Mouse (Mus musculus): ENCODE results near the gene Dusp13.

The Dusp13 gene

DNA sequence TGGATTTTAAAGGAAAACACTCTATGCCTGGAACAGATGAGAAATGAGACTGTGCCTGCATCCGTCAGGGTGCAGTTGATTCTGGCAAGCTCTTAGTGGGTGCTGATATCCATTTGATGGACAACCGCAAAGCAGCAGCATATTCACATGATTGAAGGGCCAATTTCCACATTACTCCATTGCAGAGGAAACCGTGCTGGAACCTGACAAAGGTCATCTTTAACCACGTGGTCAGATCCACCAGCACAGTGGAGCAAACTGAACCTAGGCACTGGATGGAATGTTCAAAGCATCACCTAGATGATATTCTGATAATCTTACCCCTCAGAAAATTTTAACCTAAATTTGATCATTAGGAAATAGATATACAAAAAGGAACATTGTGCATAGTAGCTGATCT lies 25.2 kb upstream of the Dusp13 start:
- peaks cover 9% of the 10 kb centered on the region for H3K9me3 ChIP-seq (ENCODE audit: low read length)
- H3K27me3 ChIP-seq (ENCODE audit: insufficient read depth, low read length), result no peaks in the 10 kb centered on the region
- TF ChIP-seq POU5F1 (IDR thresholded peaks at IDR 0.05; ENCODE audit: borderline replicate concordance, low read length), result no peak
- TF ChIP-seq NANOG (IDR thresholded peaks at IDR 0.05; ENCODE audit: borderline replicate concordance, low read length), result no peak
- no peak for TF ChIP-seq CTCF (conservative IDR thresholded peaks at IDR 0.05; ENCODE audit: low read length)

DNA sequence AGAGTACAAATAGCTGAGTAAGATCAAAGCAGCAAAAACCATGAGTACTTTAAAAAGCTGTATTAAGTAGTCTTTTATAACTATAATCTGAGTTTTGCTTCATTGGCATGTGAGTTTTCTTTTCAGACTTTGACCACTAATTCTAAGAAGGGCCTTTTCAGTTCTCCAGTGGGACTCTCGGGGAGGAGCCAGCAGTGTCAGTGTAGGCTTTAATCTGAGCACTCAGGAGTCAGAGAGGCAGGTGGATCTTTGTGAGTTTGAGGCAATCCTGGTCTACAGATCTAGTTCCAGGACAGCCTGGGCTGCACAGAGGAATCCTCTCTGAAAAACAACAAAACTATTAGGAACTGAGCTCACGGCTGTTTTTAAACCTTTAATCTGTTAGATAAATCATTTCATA lies 23.0 kb upstream of the Dusp13 start:
- no peak for TF ChIP-seq POU5F1 (IDR thresholded peaks at IDR 0.05; ENCODE audit: borderline replicate concordance, low read length)
- no peak for TF ChIP-seq NANOG (IDR thresholded peaks at IDR 0.05; ENCODE audit: borderline replicate concordance, low read length)
- TF ChIP-seq CTCF (conservative IDR thresholded peaks at IDR 0.05; ENCODE audit: low read length), result no peak
- Histone ChIP-seq H3K4me3 (replicated peaks; ENCODE audit: low read length) (no peak overlapping the region), H3K9me3 (ENCODE audit: low read length) (peaks cover 4% of the 10 kb centered on the region), H3K36me3 (ENCODE audit: insufficient read depth, low read length) (peaks cover 24% of the 10 kb centered on the region), H3K27me3 (ENCODE audit: insufficient read depth, low read length) (no peaks in the 10 kb centered on the region), H3K4me1 (replicated peaks; ENCODE audit: low read depth, low read length) (peaks cover 10% of the 10 kb centered on the region; the same call in 1 of the 2 replicates)

More for the DNA sequence above, 25.2 kb upstream of the Dusp13 start:
- Histone ChIP-seq H3K4me3 (replicated peaks; ENCODE audit: low read length) (no peak overlapping the region), H3K36me3 (ENCODE audit: insufficient read depth, low read length) (peaks cover 38% of the 10 kb centered on the region), H3K4me1 (replicated peaks; ENCODE audit: low read depth, low read length) (peaks cover 5% of the 10 kb centered on the region; the same call in 1 of the 2 replicates)

DNA sequence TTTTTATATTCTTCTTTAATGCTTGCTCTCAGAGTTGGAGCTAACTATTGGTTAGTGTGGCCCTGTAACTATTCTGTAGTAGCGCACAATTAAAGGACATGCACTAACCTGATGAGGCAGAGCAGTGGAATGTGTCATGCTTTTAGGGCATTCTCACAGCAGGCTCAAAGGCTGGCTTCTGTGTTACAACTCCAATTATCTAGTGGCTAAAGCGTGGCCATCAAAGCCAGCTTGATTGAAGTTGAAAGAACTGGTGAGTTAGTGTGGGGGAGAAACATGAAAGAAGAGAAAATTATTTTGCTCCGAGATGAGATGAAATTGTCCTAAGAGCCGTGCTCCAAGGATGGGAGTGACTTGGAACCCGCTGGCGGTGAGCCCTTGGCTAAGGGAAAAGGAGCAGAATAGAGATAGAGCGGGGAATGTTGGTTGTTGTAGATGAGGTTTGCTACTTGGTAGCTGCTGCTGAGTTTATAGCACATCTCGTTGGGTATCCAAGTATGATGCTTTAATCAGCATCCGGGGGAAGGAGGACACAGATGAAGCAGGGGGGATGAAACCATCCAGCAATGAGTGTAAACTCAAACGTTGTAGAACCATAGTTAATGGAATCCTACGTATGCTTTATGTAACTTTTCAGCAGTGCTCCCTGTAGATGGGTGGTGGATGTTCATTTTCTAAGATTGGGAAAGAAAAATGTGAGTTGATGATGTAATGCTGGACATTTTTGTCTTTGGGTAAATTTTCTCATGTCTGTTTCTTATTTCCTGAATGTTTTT lies 21.7 kb upstream of the Dusp13 start:
- no peaks in the 10 kb centered on the region for H3K9me3 ChIP-seq (ENCODE audit: low read length)
- no peak overlapping the region for H3K4me3 ChIP-seq (replicated peaks; ENCODE audit: low read length)
- H3K36me3 ChIP-seq (ENCODE audit: insufficient read depth, low read length), result peaks cover 20% of the 10 kb centered on the region
- H3K27me3 ChIP-seq (ENCODE audit: insufficient read depth, low read length), result no peaks in the 10 kb centered on the region
- TF ChIP-seq CTCF (conservative IDR thresholded peaks at IDR 0.05; ENCODE audit: low read length), result no peak
- TF ChIP-seq POU5F1 (IDR thresholded peaks at IDR 0.05; ENCODE audit: borderline replicate concordance, low read length), result no peak
- TF ChIP-seq NANOG (IDR thresholded peaks at IDR 0.05; ENCODE audit: borderline replicate concordance, low read length), result no peak
- peaks cover 14% of the 10 kb centered on the region; the same call in 1 of the 2 replicates for H3K4me1 ChIP-seq (replicated peaks; ENCODE audit: low read depth, low read length)

DNA sequence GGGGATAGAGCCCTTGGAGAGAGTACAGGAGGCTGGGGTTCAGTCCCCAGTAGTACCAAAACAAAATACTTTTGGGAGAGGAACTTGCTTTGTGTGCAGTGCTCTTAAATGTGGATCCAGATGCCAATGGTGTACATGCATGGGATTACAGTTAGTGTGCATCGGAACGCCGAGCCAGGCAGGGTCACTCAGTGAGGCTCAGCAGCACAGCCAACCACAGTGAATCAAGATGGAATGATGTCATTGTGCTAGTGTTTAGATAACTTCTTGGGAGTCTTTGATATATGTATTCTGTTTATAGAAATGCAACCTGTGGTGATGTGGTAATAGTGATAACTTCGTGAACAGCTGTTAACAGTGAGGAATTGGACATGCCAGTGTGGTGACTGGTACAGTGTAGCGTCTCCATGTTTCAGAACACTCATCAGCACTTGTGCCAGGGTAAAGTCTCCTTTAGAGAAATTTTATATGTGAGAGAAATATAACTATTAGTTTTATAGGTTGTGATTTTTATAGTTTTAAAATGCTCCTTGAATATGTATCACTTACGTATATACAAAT lies 15.5 kb upstream of the Dusp13 start:
- Histone ChIP-seq H3K27me3 (ENCODE audit: insufficient read depth, low read length) (no peaks in the 10 kb centered on the region), H3K9me3 (ENCODE audit: low read length) (no peaks in the 10 kb centered on the region), H3K4me3 (replicated peaks; ENCODE audit: low read length) (no peak overlapping the region), H3K4me1 (replicated peaks; ENCODE audit: low read depth, low read length) (peaks cover 12% of the 10 kb centered on the region; the same call in 1 of the 2 replicates), H3K36me3 (ENCODE audit: insufficient read depth, low read length) (no peaks in the 10 kb centered on the region)
- TF ChIP-seq POU5F1 (IDR thresholded peaks at IDR 0.05; ENCODE audit: borderline replicate concordance, low read length) (no peak), NANOG (IDR thresholded peaks at IDR 0.05; ENCODE audit: borderline replicate concordance, low read length) (no peak), CTCF (conservative IDR thresholded peaks at IDR 0.05; ENCODE audit: low read length) (no peak)

DNA sequence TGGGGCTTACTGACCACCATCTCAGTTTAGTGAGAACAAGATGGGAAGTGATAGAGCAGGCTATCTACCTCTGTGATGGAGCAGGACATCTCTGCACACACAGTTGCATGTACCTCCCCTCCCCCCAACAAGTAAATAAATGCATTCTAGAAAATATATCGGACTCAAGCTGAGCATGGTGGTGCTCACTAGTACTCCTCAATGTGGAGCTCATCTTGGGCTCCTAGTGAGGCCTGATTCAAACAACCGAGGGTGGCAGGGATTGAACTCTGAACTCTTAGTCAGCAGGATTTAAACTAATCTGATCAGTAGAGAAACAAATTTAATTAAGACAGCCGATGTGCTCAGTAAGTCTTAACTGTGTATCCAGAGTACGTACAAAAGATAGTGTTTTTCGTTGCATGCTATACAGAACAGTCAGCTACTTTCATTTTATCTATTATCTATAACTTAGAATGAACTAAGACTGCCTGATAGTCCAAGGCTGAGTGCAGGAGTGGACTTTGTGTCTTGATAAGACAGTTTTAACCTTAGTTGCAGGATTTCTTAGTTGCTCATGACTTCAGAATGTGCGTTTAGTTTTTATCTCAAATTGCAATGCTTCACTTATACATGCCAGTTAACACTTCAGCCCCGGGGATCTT lies 14.9 kb upstream of the Dusp13 start:
- H3K27me3 ChIP-seq (ENCODE audit: insufficient read depth, low read length), result no peaks in the 10 kb centered on the region
- no peak overlapping the region for H3K4me3 ChIP-seq (replicated peaks; ENCODE audit: low read length)
- H3K36me3 ChIP-seq (ENCODE audit: insufficient read depth, low read length), result no peaks in the 10 kb centered on the region
- TF ChIP-seq CTCF (conservative IDR thresholded peaks at IDR 0.05; ENCODE audit: low read length) (no peak), NANOG (IDR thresholded peaks at IDR 0.05; ENCODE audit: borderline replicate concordance, low read length) (no peak), POU5F1 (IDR thresholded peaks at IDR 0.05; ENCODE audit: borderline replicate concordance, low read length) (no peak)
- no peaks in the 10 kb centered on the region for H3K9me3 ChIP-seq (ENCODE audit: low read length)
- peaks cover 6% of the 10 kb centered on the region; the same call in 1 of the 2 replicates for H3K4me1 ChIP-seq (replicated peaks; ENCODE audit: low read depth, low read length)

DNA sequence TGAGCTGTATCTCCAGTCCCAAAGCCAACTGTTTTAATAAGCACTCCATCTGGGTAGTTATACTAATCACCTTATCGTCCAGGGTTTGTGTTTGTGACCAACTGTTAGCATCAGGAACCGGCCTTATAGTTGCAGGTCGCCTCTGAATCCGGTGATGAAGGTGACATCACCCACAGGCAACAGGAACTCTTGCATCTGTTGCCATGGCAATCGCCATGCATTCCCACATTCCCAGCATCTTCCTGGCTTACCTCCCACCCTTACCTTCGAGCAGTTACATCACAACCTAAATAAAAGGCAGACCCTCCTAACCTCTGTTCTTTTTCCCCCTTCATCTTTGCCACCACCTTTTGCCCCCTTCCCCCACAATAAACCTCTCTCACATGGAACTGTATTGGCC lies 13.7 kb upstream of the Dusp13 start:
- peaks cover 3% of the 10 kb centered on the region; the same call in 1 of the 2 replicates for H3K4me1 ChIP-seq (replicated peaks; ENCODE audit: low read depth, low read length)
- no peaks in the 10 kb centered on the region for H3K27me3 ChIP-seq (ENCODE audit: insufficient read depth, low read length)
- no peak for TF ChIP-seq NANOG (IDR thresholded peaks at IDR 0.05; ENCODE audit: borderline replicate concordance, low read length)
- TF ChIP-seq CTCF (conservative IDR thresholded peaks at IDR 0.05; ENCODE audit: low read length), result no peak
- TF ChIP-seq POU5F1 (IDR thresholded peaks at IDR 0.05; ENCODE audit: borderline replicate concordance, low read length), result no peak
- H3K4me3 ChIP-seq (replicated peaks; ENCODE audit: low read length), result no peak overlapping the region
- H3K9me3 ChIP-seq (ENCODE audit: low read length), result no peaks in the 10 kb centered on the region
- no peaks in the 10 kb centered on the region for H3K36me3 ChIP-seq (ENCODE audit: insufficient read depth, low read length)

DNA sequence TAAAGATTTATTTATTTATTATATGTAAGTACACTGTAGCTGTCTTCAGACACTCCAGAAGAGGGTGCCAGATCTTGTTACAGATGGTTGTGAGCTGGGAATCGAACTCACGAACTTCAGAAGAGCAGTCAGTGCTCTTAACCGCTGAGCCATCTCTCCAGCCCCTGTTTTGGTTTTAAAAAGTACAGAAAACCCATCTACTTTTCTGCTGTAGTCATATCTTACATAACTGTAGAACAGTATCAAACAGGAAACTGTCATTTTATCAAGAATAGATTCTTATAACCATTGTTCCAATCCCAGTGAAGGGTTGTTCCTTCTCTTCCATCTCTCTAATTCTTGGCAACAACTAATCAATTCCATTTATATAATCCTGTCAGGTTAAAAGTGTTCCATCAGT lies 12.8 kb upstream of the Dusp13 start:
- no peaks in the 10 kb centered on the region for H3K27me3 ChIP-seq (ENCODE audit: insufficient read depth, low read length)
- TF ChIP-seq NANOG (IDR thresholded peaks at IDR 0.05; ENCODE audit: borderline replicate concordance, low read length), result no peak
- TF ChIP-seq POU5F1 (IDR thresholded peaks at IDR 0.05; ENCODE audit: borderline replicate concordance, low read length), result no peak
- no peak for TF ChIP-seq CTCF (conservative IDR thresholded peaks at IDR 0.05; ENCODE audit: low read length)
- no peaks in the 10 kb centered on the region for H3K36me3 ChIP-seq (ENCODE audit: insufficient read depth, low read length)

DNA sequence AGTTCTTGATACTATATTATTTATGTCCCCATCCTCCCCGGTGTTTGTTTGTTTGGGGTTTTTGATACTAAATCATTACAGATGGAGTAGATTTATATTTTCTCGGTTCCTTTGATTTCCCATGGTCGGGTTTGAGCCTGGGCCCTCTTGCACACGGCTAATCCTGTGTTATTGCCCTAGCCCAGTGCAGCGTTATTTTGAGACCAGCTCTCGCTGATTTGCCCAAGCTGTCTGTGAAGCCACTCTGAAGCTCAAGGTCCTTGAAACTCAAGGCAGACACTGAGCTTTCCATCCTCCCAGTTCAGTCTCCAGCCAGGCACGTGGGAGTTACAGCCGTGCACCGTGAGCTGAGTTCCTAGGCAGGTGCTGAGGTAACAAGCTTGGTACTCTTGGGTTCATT lies 10.6 kb upstream of the Dusp13 start:
- Histone ChIP-seq H3K4me3 (replicated peaks; ENCODE audit: low read length) (no peak overlapping the region), H3K27me3 (ENCODE audit: insufficient read depth, low read length) (no peaks in the 10 kb centered on the region), H3K4me1 (replicated peaks; ENCODE audit: low read depth, low read length) (no peaks in the 10 kb centered on the region), H3K9me3 (ENCODE audit: low read length) (no peaks in the 10 kb centered on the region), H3K36me3 (ENCODE audit: insufficient read depth, low read length) (no peaks in the 10 kb centered on the region)
- TF ChIP-seq POU5F1 (IDR thresholded peaks at IDR 0.05; ENCODE audit: borderline replicate concordance, low read length) (no peak), NANOG (IDR thresholded peaks at IDR 0.05; ENCODE audit: borderline replicate concordance, low read length) (no peak), CTCF (conservative IDR thresholded peaks at IDR 0.05; ENCODE audit: low read length) (no peak)

More for the DNA sequence above, 12.8 kb upstream of the Dusp13 start:
- peaks cover 3% of the 10 kb centered on the region; the same call in 1 of the 2 replicates for H3K4me1 ChIP-seq (replicated peaks; ENCODE audit: low read depth, low read length)
- H3K9me3 ChIP-seq (ENCODE audit: low read length), result no peaks in the 10 kb centered on the region
- no peak overlapping the region for H3K4me3 ChIP-seq (replicated peaks; ENCODE audit: low read length)
